Mouse (Mus musculus) liver, embryonic 14.5 days (tissue): ENCODE data around the gene Ly6g6d.

ENCODE experiments used
- CTCF ChIP-seq: IDR thresholded peaks from 2 replicates; pipeline ENCODE4 v1.5.1; 2016; ENCODE audit warnings: antibody characterized with exemption, low read depth, control low read depth
- EP300 ChIP-seq: IDR thresholded peaks from 2 replicates; pipeline ENCODE4 v1.6.1; 2016; ENCODE audit warnings: antibody characterized with exemption, low read depth

DNA sequence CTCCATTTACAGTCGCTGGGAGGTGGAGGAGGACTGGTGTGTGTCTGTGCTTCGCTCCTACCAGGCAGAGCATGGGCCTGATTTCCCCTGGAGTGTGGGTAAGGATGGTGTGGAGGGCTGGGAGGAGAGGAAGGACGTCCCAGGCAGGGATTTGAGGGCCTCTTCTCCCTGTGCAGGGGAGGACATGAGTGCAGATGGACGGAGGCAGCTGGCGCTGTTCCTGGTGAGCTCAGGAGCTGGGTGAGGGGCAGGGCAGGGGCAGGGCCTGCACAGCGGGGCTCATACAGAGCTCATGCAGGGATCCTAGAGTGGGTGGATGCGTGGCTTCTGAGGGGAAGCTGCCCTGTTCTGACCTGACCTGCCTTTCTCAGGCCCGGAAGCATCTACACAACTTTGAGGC, 24.4 kb upstream of the Ly6g6d start:
- no peak for TF ChIP-seq CTCF
- no peak for TF ChIP-seq EP300
